Mouse (Mus musculus): Measurements from ENCODE around the gene Pakap. TPM values are rescaled to one million over a fixed set of nuclear protein-coding genes. Genes with fewer than 3 reads are reported as not detected.
A peak's percentile ranks its signal among the peaks of the same experiment; 100 is the strongest.

The Pakap gene
- polyA plus RNA-seq, 1 experiment from 2014 or later = 46.0 TPM

GRCm38 (mm10) chr4:57738856-57739552, 171.0 kb downstream of the Pakap start:
- no peak overlapping the region for H3K4me2 ChIP-seq
- H3K4me1 ChIP-seq (ENCODE audit: control insufficient read depth, insufficient read depth, low read length) = peaks cover 7% of the 10 kb centered on the region
- peaks cover 3% of the 10 kb centered on the region; the same call in 1 of the 2 replicates for H3K36me3 ChIP-seq (ENCODE audit: control insufficient read depth, insufficient read depth, low read length)
- no peak overlapping the region for H3K9ac ChIP-seq (ENCODE audit: low read depth, low read length)
- H3K27me3 ChIP-seq (ENCODE audit: control insufficient read depth, insufficient read depth, low read length) = no peaks in the 10 kb centered on the region
- no peak overlapping the region for H3K4me3 ChIP-seq (ENCODE audit: low read depth, low read length)
- no peak for ATAC-seq (replicated peaks; ENCODE audit: insufficient number of reproducible peaks, low FRiP score, low TSS enrichment)
- WGBS (ENCODE audit: insufficient replicate concordance) = 63% methylated on average over 8 of the region's 8 CpGs
- H3K9me3 ChIP-seq (replicated peaks; ENCODE audit: control insufficient read depth, low read length) = no peaks in the 10 kb centered on the region
- 0 out of 2 replicates have a peak overlapping the region, but pooled peaks have one; percentile 10 for H3K27ac ChIP-seq (ENCODE audit: low read depth, low read length)

GRCm38 (mm10) chr4:57743325-57743929, 175.4 kb downstream of the Pakap start:
- Histone ChIP-seq H3K36me3 (ENCODE audit: control insufficient read depth, insufficient read depth, low read length) (peaks cover 6% of the 10 kb centered on the region), H3K4me2 (no peak overlapping the region), H3K9ac (ENCODE audit: low read depth, low read length) (no peak overlapping the region), H3K27ac (ENCODE audit: low read depth, low read length) (no peak overlapping the region), H3K4me3 (ENCODE audit: low read depth, low read length) (no peak overlapping the region), H3K9me3 (replicated peaks; ENCODE audit: control insufficient read depth, low read length) (peaks cover 5% of the 10 kb centered on the region), H3K27me3 (ENCODE audit: control insufficient read depth, insufficient read depth, low read length) (no peaks in the 10 kb centered on the region), H3K4me1 (ENCODE audit: control insufficient read depth, insufficient read depth, low read length) (peaks cover 9% of the 10 kb centered on the region)
- no peak for ATAC-seq (replicated peaks; ENCODE audit: insufficient number of reproducible peaks, low FRiP score, low TSS enrichment)
- 63% methylated on average over 11 of the region's 11 CpGs for WGBS (ENCODE audit: insufficient replicate concordance)

- Histone ChIP-seq H3K36me3 (ENCODE audit: control insufficient read depth, insufficient read depth, low read length) (peaks cover 2% of the 10 kb centered on the region), H3K9me3 (replicated peaks; ENCODE audit: control insufficient read depth, low read length) (peaks cover under 1% of the 10 kb centered on the region; the same call in 1 of the 2 replicates), H3K9ac (ENCODE audit: low read depth, low read length) (no peak overlapping the region), H3K27me3 (ENCODE audit: control insufficient read depth, insufficient read depth, low read length) (no peaks in the 10 kb centered on the region), H3K27ac (ENCODE audit: low read depth, low read length) (no peak overlapping the region), H3K4me2 (no peak overlapping the region), H3K4me1 (ENCODE audit: control insufficient read depth, insufficient read depth, low read length) (peaks cover 20% of the 10 kb centered on the region), H3K4me3 (ENCODE audit: low read depth, low read length) (no peak overlapping the region)
- no peak for ATAC-seq (replicated peaks; ENCODE audit: insufficient number of reproducible peaks, low FRiP score, low TSS enrichment)
- WGBS (ENCODE audit: insufficient replicate concordance) = 58% methylated on average over 4 of the region's 4 CpGs
Measured at GRCm38 (mm10) chr4:57750651-57751050, 182.7 kb downstream of the Pakap start.

GRCm38 (mm10) chr4:57751054-57751453, 183.1 kb downstream of the Pakap start:
- ATAC-seq (replicated peaks; ENCODE audit: insufficient number of reproducible peaks, low FRiP score, low TSS enrichment) = no peak
- Histone ChIP-seq H3K27me3 (ENCODE audit: control insufficient read depth, insufficient read depth, low read length) (no peaks in the 10 kb centered on the region), H3K36me3 (ENCODE audit: control insufficient read depth, insufficient read depth, low read length) (no peaks in the 10 kb centered on the region), H3K9ac (ENCODE audit: low read depth, low read length) (no peak overlapping the region), H3K27ac (ENCODE audit: low read depth, low read length) (no peak overlapping the region), H3K9me3 (replicated peaks; ENCODE audit: control insufficient read depth, low read length) (no peaks in the 10 kb centered on the region), H3K4me3 (ENCODE audit: low read depth, low read length) (no peak overlapping the region), H3K4me1 (ENCODE audit: control insufficient read depth, insufficient read depth, low read length) (peaks cover 20% of the 10 kb centered on the region), H3K4me2 (no peak overlapping the region)
- 42% methylated on average over 4 of the region's 4 CpGs for WGBS (ENCODE audit: insufficient replicate concordance)

GRCm38 (mm10) chr4:57751566-57751965, 183.6 kb downstream of the Pakap start:
- no peaks in the 10 kb centered on the region for H3K9me3 ChIP-seq (replicated peaks; ENCODE audit: control insufficient read depth, low read length)
- H3K27ac ChIP-seq (ENCODE audit: low read depth, low read length) = no peak overlapping the region; the same call in 1 of the 2 replicates
- no peak for ATAC-seq (replicated peaks; ENCODE audit: insufficient number of reproducible peaks, low FRiP score, low TSS enrichment)
- no peaks in the 10 kb centered on the region for H3K27me3 ChIP-seq (ENCODE audit: control insufficient read depth, insufficient read depth, low read length)
- H3K4me3 ChIP-seq (ENCODE audit: low read depth, low read length) = no peak overlapping the region
- no peaks in the 10 kb centered on the region for H3K36me3 ChIP-seq (ENCODE audit: control insufficient read depth, insufficient read depth, low read length)
- peaks cover 20% of the 10 kb centered on the region for H3K4me1 ChIP-seq (ENCODE audit: control insufficient read depth, insufficient read depth, low read length)
- no peak overlapping the region for H3K4me2 ChIP-seq
- no peak overlapping the region for H3K9ac ChIP-seq (ENCODE audit: low read depth, low read length)
- 81% methylated on average over 11 of the region's 11 CpGs for WGBS (ENCODE audit: insufficient replicate concordance)

GRCm38 (mm10) chr4:57755085-57755484, 187.1 kb downstream of the Pakap start:
- Histone ChIP-seq H3K4me1 (ENCODE audit: control insufficient read depth, insufficient read depth, low read length) (peaks cover 23% of the 10 kb centered on the region), H3K27ac (ENCODE audit: low read depth, low read length) (peak overlapping the region; percentile 35), H3K4me2 (no peak overlapping the region), H3K36me3 (ENCODE audit: control insufficient read depth, insufficient read depth, low read length) (no peaks in the 10 kb centered on the region), H3K9ac (ENCODE audit: low read depth, low read length) (no peak overlapping the region), H3K27me3 (ENCODE audit: control insufficient read depth, insufficient read depth, low read length) (no peaks in the 10 kb centered on the region), H3K4me3 (ENCODE audit: low read depth, low read length) (no peak overlapping the region), H3K9me3 (replicated peaks; ENCODE audit: control insufficient read depth, low read length) (no peaks in the 10 kb centered on the region)
- ATAC-seq (replicated peaks; ENCODE audit: insufficient number of reproducible peaks, low FRiP score, low TSS enrichment) = no peak
- WGBS (ENCODE audit: insufficient replicate concordance) = 78% methylated on average over 11 of the region's 11 CpGs

- Histone ChIP-seq H3K9me3 (replicated peaks; ENCODE audit: control insufficient read depth, low read length) (no peaks in the 10 kb centered on the region), H3K4me3 (ENCODE audit: low read depth, low read length) (no peak overlapping the region), H3K9ac (ENCODE audit: low read depth, low read length) (no peak overlapping the region), H3K27ac (ENCODE audit: low read depth, low read length) (no peak overlapping the region), H3K27me3 (ENCODE audit: control insufficient read depth, insufficient read depth, low read length) (no peaks in the 10 kb centered on the region), H3K4me2 (no peak overlapping the region), H3K4me1 (ENCODE audit: control insufficient read depth, insufficient read depth, low read length) (peaks cover 20% of the 10 kb centered on the region), H3K36me3 (ENCODE audit: control insufficient read depth, insufficient read depth, low read length) (no peaks in the 10 kb centered on the region)
- no peak for ATAC-seq (replicated peaks; ENCODE audit: insufficient number of reproducible peaks, low FRiP score, low TSS enrichment)
- WGBS (ENCODE audit: insufficient replicate concordance) = 67% methylated on average over 11 of the region's 11 CpGs
Measured at GRCm38 (mm10) chr4:57757997-57758396, 190.0 kb downstream of the Pakap start.

GRCm38 (mm10) chr4:57762424-57762823, 194.4 kb downstream of the Pakap start:
- 56% methylated on average over 7 of the region's 7 CpGs for WGBS (ENCODE audit: insufficient replicate concordance)
- no peak overlapping the region for H3K4me3 ChIP-seq (ENCODE audit: low read depth, low read length)
- peak overlapping the region; percentile 1; the same call in 1 of the 2 replicates for H3K9ac ChIP-seq (ENCODE audit: low read depth, low read length)
- H3K36me3 ChIP-seq (ENCODE audit: control insufficient read depth, insufficient read depth, low read length) = no peaks in the 10 kb centered on the region
- peak overlapping the region; percentile 73 for H3K27ac ChIP-seq (ENCODE audit: low read depth, low read length)
- H3K4me2 ChIP-seq = no peak overlapping the region
- no peak for ATAC-seq (replicated peaks; ENCODE audit: insufficient number of reproducible peaks, low FRiP score, low TSS enrichment)
- H3K27me3 ChIP-seq (ENCODE audit: control insufficient read depth, insufficient read depth, low read length) = no peaks in the 10 kb centered on the region
- no peaks in the 10 kb centered on the region for H3K9me3 ChIP-seq (replicated peaks; ENCODE audit: control insufficient read depth, low read length)
- peaks cover 36% of the 10 kb centered on the region for H3K4me1 ChIP-seq (ENCODE audit: control insufficient read depth, insufficient read depth, low read length)
